Mouse (Mus musculus) testis, adult 2 months (tissue): ENCODE measurements around the gene Vil1.

Experiments
- CTCF ChIP-seq: fragments of 200-500 bp; IDR thresholded peaks from 2 replicates; pipeline ENCODE4 v1.5.1; 2012; ENCODE audit warnings: low read depth, mild to moderate bottlenecking, inconsistent platforms, low read length, moderate library complexity; ENCODE audit not compliant: control insufficient read depth, insufficient read depth, insufficient replicate concordance
- POLR2A ChIP-seq: fragments of 200-500 bp; IDR thresholded peaks from 2 replicates; pipeline ENCODE4 v1.6.1; 2012; ENCODE audit warnings: low read depth, mild to moderate bottlenecking, inconsistent platforms, low read length, moderate library complexity; ENCODE audit not compliant: control insufficient read depth

DNA sequence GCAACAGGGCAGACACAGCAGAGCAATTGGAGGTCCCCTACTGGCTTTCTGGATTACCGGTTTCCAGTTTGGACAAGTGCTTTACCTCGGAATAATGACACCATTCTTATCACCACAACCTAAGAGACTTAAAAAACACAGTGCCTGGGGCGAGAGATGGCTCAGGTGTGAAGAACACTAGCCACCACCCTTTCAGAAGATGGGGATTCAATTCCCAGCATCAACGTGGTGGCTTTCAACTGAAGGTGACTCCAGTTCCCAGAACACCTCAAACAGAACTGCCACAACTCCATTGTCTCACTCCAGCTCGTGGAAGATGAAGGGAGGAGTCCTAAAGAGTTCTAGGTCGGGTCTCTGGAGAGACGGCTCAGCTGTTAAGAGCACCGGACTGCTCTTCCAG, 23.6 kb upstream of the Vil1 start:
- TF ChIP-seq CTCF (no peak), POLR2A (no peak)
